Mouse (Mus musculus) heart, adult 2 months (tissue): ENCODE data around the gene Otx2. TPM values are rescaled to one million over a fixed set of nuclear protein-coding genes. Genes with fewer than 3 reads are reported as not detected.

Experiments
- DNase-seq, 2 experiments: peaks; one replicate each; pipeline ENCODE4 v3.0.0; 2021
- H3K27ac ChIP-seq: fragments of 200-600 bp; 2 replicates; pipeline ENCODE4 v1.8.1; 2022
- H3K27me3 ChIP-seq: fragments of 200-500 bp; 2 replicates; pipeline ENCODE4 v1.6.1; 2012; ENCODE audit warnings: mild to moderate bottlenecking, low read length, inconsistent platforms, mixed read lengths; ENCODE audit not compliant: control insufficient read depth, insufficient read depth
- H3K36me3 ChIP-seq: fragments of 200-500 bp; 2 replicates; pipeline ENCODE4 v1.6.1; 2012; ENCODE audit warnings: low read length, inconsistent platforms; ENCODE audit not compliant: control insufficient read depth, insufficient read depth
- H3K4me1 ChIP-seq: fragments of 200-500 bp; 2 replicates; pipeline ENCODE4 v1.6.1; 2011; ENCODE audit warnings: low read length; ENCODE audit not compliant: control insufficient read depth, insufficient read depth
- H3K4me3 ChIP-seq: fragments of 200-600 bp; 2 replicates; pipeline ENCODE4 v1.8.1; 2022
- H3K79me2 ChIP-seq: fragments of 200-500 bp; replicated peaks from 2 replicates; pipeline ENCODE4 v1.6.1; 2012; ENCODE audit warnings: mild to moderate bottlenecking, inconsistent platforms, low read length, moderate library complexity, mixed read lengths; ENCODE audit not compliant: control insufficient read depth, insufficient read depth
- H3K9ac ChIP-seq: fragments of 200-500 bp; 2 replicates; pipeline ENCODE4 v1.6.1; 2012; ENCODE audit warnings: low read depth, mild to moderate bottlenecking, control low read depth, inconsistent platforms, low read length, mixed read lengths
- CTCF ChIP-seq: fragments of 200-600 bp; IDR thresholded peaks from 2 replicates; pipeline ENCODE4 v1.8.1; 2022; ENCODE audit warnings: antibody characterized with exemption, mild to moderate bottlenecking, moderate library complexity
- EP300 ChIP-seq: fragments of 200-500 bp; IDR thresholded peaks from 2 replicates; pipeline ENCODE4 v1.6.1; 2011; ENCODE audit warnings: low read depth, low read length, control low read depth; ENCODE audit not compliant: insufficient read depth
- POLR2A ChIP-seq: fragments of 200-500 bp; IDR thresholded peaks from 2 replicates; pipeline ENCODE4 v1.6.1; 2011; ENCODE audit warnings: mild to moderate bottlenecking, low read depth, low read length, control low read depth; ENCODE audit not compliant: insufficient read depth
- WGBS: fragments of 180-500 bp; shearing (Covaris S2); methylation state at CpG from one replicate; pipeline ENCODE4 v1.1.7; 2018; 5-methylcytosine and 5-hydroxymethylcytosine counted together
- intact Hi-C: fragments of 180-260 bp; cut with DNase I; formaldehyde crosslinking; loops from one replicate; pipeline ENCODE4 v1.15.1; 2025
- polyA plus RNA-seq: library from polyadenylated mRNA; depleted of rRNA; stranded (reverse); fragments of >200 nt; gene quantifications from 2 replicates; pipeline ENCODE4 v1.2.3, GENCODE M21; 2012
- total RNA-seq, 2 experiments: library from RNA; stranded (reverse); gene quantifications; 2 replicates each; pipeline ENCODE4 v1.2.3; 2021

The Otx2 gene
- total and polyA plus RNA-seq, 3 experiments = not detected

DNA sequence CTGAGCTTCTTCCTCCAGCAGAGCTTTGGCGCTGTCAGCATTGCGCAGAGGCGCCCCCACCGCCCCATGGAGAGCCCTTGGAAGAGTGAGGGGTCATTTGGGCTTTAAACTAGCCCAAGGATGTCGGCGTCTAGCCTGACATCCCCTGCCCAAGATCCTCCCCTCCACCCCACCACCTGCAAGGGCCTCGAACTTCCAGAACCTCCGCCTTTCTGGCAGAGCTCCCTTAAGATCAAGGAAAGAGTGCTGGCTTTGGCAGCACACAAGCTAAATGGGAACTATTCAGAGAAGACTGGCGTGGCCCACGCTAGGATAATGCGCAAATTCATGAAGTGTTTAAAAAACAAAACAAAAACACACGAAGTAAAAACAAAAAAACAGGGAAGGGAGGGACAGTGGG is 21.4 kb downstream of the Otx2 start:
- intact Hi-C loops = no loop called here
- TF ChIP-seq CTCF (no peak), POLR2A (no peak), EP300 (no peak)
- Histone ChIP-seq H3K36me3 (no peaks in the 10 kb centered on the region), H3K27me3 (peaks cover 18% of the 10 kb centered on the region), H3K4me3 (no peak overlapping the region), H3K9ac (no peak overlapping the region), H3K4me1 (no peaks in the 10 kb centered on the region), H3K27ac (no peak overlapping the region), H3K79me2 (no peaks in the 10 kb centered on the region)
- DNase-seq = no peak
- 45% methylated on average over 12 of the region's 12 CpGs for WGBS

DNA sequence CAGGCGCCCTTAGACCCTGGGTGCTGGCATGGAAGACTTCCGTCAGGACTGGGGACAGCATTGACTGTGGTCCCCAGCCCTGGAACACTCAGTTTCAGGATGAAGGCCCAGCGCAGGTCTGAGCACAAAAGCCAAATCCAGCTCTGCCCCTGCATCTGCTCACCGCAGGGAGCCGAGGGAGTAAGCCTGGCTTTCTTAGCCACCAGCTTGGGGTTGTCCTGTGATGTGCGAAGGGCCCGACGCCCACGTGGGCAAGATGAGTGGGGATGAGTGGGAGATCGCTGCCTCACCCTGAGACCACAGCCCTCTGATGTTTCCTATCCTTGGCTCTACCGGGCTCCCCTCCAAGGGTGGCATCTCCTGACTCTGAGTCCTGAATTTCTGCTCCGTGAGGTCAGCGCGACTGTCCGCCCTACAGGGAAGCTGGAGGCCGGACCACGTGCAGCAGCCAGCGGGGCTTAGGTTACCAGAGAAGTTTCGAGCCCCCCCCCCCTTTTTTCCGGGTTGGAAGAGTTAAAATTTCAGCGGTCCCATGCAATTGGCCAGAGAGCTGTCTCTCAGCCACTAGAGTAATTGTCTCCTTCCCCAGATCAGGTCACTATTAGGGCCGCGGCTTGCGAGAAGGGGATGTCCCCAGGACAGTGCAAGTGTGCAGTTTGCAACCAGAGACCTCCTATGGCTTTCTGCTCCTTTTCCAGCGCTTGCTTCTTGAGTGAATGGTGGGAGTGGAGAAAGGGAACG is 22.0 kb downstream of the Otx2 start:
- no peak overlapping the region for H3K9ac ChIP-seq
- H3K79me2 ChIP-seq = no peaks in the 10 kb centered on the region
- 6% methylated on average over 26 of the region's 26 CpGs for WGBS
- H3K4me1 ChIP-seq = no peaks in the 10 kb centered on the region
- no peaks in the 10 kb centered on the region for H3K36me3 ChIP-seq
- TF ChIP-seq CTCF (no peak), EP300 (no peak), POLR2A (no peak)
- no peak overlapping the region for H3K27ac ChIP-seq
- no peak for DNase-seq
- H3K27me3 ChIP-seq = peaks cover 18% of the 10 kb centered on the region
- no peak overlapping the region for H3K4me3 ChIP-seq
- intact Hi-C loops = no loop called here

DNA sequence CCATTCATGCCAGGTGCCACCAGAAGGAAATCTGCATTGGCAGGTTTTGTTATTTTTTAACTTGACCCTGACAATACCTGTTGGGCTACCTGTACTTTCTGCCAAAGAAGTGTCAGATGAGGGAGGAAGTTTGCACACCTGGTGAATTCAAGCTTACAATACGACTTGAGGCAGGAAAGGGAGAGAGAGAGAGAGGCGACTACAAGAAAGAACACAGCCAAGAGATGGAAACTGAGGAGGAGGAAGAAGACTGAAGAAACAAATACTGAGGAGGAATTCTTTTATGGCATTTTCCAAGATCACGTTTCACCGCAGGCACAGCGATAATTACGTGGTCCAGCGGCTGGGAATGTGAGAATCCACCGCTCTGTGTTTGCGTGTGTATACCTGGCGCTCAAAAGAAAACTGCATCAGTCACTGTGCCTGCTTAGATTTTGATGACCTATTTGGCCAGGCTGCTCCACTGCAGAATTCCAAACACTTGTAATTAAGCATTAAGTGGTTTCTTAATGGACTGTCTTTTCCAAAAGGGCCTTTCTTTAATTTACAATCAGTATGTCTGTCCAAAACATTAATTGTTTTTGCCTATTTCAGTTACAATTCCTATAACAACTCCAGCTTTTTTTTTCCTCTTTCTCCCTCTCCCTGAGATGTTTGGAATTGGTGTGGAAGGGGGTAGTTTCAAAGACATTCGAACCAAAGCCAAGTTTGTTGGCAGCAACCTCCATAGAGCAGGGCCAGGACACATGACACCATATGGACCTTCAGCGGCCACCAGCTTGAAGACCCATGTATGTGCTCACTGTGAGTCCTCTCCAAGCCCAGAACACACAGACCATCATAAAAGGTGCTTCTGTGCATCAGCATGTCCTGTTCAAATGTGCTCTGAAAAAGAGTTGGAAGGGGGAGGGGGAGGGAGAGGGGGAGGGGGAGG is 31.9 kb downstream of the Otx2 start:
- intact Hi-C loops = no loop called here
- Histone ChIP-seq H3K36me3 (no peaks in the 10 kb centered on the region), H3K27me3 (0 out of 2 replicates have a peak, but pooled peaks cover 1% of the 10 kb centered on the region), H3K9ac (no peak overlapping the region), H3K27ac (no peak overlapping the region), H3K79me2 (no peaks in the 10 kb centered on the region), H3K4me1 (no peaks in the 10 kb centered on the region), H3K4me3 (no peak overlapping the region)
- TF ChIP-seq EP300 = no peak
- TF ChIP-seq CTCF = no peak
- no peak for TF ChIP-seq POLR2A
- 82% methylated on average over 12 of the region's 12 CpGs for WGBS
- no peak for DNase-seq

DNA sequence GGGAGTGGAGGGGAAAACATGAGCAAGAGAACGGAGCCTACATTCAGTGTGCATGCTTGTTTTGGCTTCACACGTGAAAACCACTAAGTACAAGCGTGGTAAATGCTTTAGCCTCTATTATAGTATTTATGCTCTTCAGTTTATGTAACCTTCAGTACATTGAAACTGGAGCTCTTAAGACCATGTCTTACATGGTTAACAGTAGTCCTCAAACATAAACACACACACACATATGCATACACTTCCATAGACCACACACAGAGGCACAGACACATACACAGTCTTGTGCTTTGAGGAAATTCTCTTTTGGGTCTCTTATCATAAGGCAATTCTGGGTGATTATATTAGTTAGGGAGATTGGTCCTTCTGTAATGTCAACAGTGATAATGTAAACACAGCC is 40.5 kb downstream of the Otx2 start:
- no peak overlapping the region for H3K4me3 ChIP-seq
- H3K27me3 ChIP-seq = no peaks in the 10 kb centered on the region; the same call in 1 of the 2 replicates
- H3K36me3 ChIP-seq = no peaks in the 10 kb centered on the region
- intact Hi-C loops = no loop called here
- 63% methylated on average over 3 of the region's 3 CpGs for WGBS
- H3K27ac ChIP-seq = no peak overlapping the region
- TF ChIP-seq POLR2A = no peak
- TF ChIP-seq CTCF = no peak
- TF ChIP-seq EP300 = no peak
- no peak overlapping the region for H3K9ac ChIP-seq
- H3K4me1 ChIP-seq = no peaks in the 10 kb centered on the region
- no peak for DNase-seq
- H3K79me2 ChIP-seq = no peaks in the 10 kb centered on the region

DNA sequence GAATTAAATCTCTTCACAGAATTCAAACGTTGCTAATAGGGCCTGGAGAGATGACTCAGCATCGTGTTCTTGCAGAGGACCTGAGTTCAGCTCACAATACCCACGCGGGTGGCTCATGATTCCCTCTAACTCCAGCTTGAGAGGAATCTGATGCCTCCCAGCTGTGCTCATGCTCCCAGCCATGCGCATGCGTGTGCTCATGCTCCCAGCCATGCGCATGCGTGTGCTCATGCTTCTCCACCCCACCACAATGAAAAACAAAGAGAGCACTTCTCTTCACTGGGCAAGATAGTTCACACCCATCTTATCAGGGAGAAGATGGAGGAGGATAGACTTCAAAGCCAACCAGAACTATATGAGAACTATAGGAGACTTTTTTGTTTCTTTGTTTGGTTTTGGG is 41.3 kb downstream of the Otx2 start:
- no peak for DNase-seq
- Histone ChIP-seq H3K36me3 (no peaks in the 10 kb centered on the region), H3K79me2 (no peaks in the 10 kb centered on the region), H3K27ac (no peak overlapping the region), H3K27me3 (no peaks in the 10 kb centered on the region; the same call in 1 of the 2 replicates), H3K4me1 (no peaks in the 10 kb centered on the region), H3K4me3 (no peak overlapping the region), H3K9ac (no peak overlapping the region)
- intact Hi-C loops = no loop called here
- no peak for TF ChIP-seq POLR2A
- no peak for TF ChIP-seq EP300
- no peak for TF ChIP-seq CTCF
- 87% methylated on average over 8 of the region's 8 CpGs for WGBS

DNA sequence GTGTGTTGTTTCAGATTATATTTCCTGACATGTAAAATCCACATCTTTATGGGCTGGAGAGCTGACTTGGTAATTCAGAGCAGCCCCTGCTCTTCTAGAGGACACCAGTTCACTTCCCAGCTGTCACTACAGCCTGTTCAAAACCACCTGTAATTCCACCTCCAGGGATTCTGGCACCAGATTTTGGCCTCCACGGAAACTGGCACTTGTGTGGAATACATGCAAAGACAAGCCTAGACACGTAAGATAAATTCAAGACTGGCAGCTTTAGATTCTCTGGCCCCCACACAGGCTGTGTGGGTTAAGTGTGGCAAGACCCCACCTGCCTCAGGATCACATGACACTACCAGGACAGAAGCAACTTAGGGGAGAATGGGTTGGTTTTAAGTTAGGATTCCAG is 42.1 kb downstream of the Otx2 start:
- Histone ChIP-seq H3K4me3 (no peak overlapping the region), H3K27ac (no peak overlapping the region), H3K27me3 (no peaks in the 10 kb centered on the region; the same call in 1 of the 2 replicates), H3K36me3 (no peaks in the 10 kb centered on the region), H3K4me1 (no peaks in the 10 kb centered on the region), H3K79me2 (no peaks in the 10 kb centered on the region), H3K9ac (no peak overlapping the region)
- 80% methylated on average over 2 of the region's 2 CpGs for WGBS
- intact Hi-C loops = no loop called here
- TF ChIP-seq EP300 = no peak
- no peak for TF ChIP-seq POLR2A
- TF ChIP-seq CTCF = no peak
- no peak for DNase-seq
